Mouse (Mus musculus) mesoderm, embryonic 11.5 days (tissue): ENCODE results near the gene Hrc.

Experiments
- DNase-seq: peaks from one replicate; pipeline ENCODE4 v3.0.0-alpha.2; 2012; ENCODE audit warnings: low read depth, low spot score

Gene Hrc

GRCm38 (mm10) chr7:45335056-45335455 is at the start of gene Hrc:
Hrc (plus strand) TSS chr7:45335290.
- DNase-seq, result no peak

- DNase-seq, result no peak
Observed at GRCm38 (mm10) chr7:45286486-45286885, 48.6 kb upstream of the Hrc start.

GRCm38 (mm10) chr7:45296626-45297025 is 38.5 kb upstream of the Hrc start:
- DNase-seq, result no peak

GRCm38 (mm10) chr7:45297563-45297962 is 37.5 kb upstream of the Hrc start:
- no peak for DNase-seq

- peak; percentile 71 for DNase-seq
Observed at GRCm38 (mm10) chr7:45299752-45300151, 35.3 kb upstream of the Hrc start.

GRCm38 (mm10) chr7:45300270-45300669 is 34.8 kb upstream of the Hrc start:
- peak; percentile 52 for DNase-seq

- no peak for DNase-seq
Observed at GRCm38 (mm10) chr7:45302626-45303025, 32.5 kb upstream of the Hrc start.

- DNase-seq, result no peak
Observed at GRCm38 (mm10) chr7:45304869-45305268, 30.2 kb upstream of the Hrc start.

GRCm38 (mm10) chr7:45305275-45305674 is 29.8 kb upstream of the Hrc start:
- DNase-seq, result peak; percentile 78

- DNase-seq, result no peak
Observed at GRCm38 (mm10) chr7:45308551-45309240, 26.4 kb upstream of the Hrc start.

- peak; percentile 73 for DNase-seq
Observed at GRCm38 (mm10) chr7:45309455-45309854, 25.6 kb upstream of the Hrc start.

GRCm38 (mm10) chr7:45312023-45312422 is 23.1 kb upstream of the Hrc start:
- DNase-seq, result no peak

- peak; percentile 58 for DNase-seq
Observed at GRCm38 (mm10) chr7:45312686-45313453, 22.2 kb upstream of the Hrc start.

GRCm38 (mm10) chr7:45313495-45313894 is 21.6 kb upstream of the Hrc start:
- DNase-seq, result no peak

GRCm38 (mm10) chr7:45315182-45315701 is 19.8 kb upstream of the Hrc start:
- DNase-seq, result no peak

GRCm38 (mm10) chr7:45316536-45316935 is 18.6 kb upstream of the Hrc start:
- no peak for DNase-seq

- DNase-seq, result no peak
Observed at GRCm38 (mm10) chr7:45322245-45322644, 12.8 kb upstream of the Hrc start.

GRCm38 (mm10) chr7:45323069-45323468 is 12.0 kb upstream of the Hrc start:
- DNase-seq, result no peak

- no peak for DNase-seq
Observed at GRCm38 (mm10) chr7:45325800-45326199, 9.3 kb upstream of the Hrc start.

GRCm38 (mm10) chr7:45328841-45329475 is 6.1 kb upstream of the Hrc start:
- no peak for DNase-seq

GRCm38 (mm10) chr7:45331502-45331901 is 3.6 kb upstream of the Hrc start:
- no peak for DNase-seq

- DNase-seq, result peak; percentile 64
Observed at GRCm38 (mm10) chr7:45332685-45333425, 2.2 kb upstream of the Hrc start.
